Mouse (Mus musculus): ENCODE measurements at regions not wholly inside any gene's neighbourhood (a gene's known extent, or its start where the extent isn't known, plus 50 kb on each side); places are given as distances from the start of the nearest gene placed in this dataset.

DNA sequence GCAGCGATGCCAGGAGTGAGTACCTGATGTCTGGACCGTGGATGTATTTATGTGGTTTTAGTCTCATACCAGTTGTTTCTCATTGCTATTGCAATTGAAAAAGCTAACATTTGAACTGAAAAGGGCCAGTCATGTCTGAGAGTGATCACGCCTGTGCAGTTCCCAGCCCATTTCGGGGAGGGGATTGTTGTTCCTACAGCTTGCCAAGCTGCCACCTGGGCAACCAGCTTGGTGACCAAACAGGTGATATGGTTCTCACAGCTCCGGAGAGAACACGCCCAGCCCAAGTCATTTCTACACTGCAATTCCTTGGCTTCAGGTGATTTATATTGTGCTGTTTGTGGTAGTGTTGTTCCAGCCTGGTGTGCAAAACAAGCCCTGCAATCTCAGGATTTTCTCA, 194.2 kb upstream of the Cited2 start:
- TF ChIP-seq EP300 (IDR thresholded peaks at IDR 0.05; ENCODE audit: insufficient read depth, low read depth, low read length) (no peak), POLR2A (IDR thresholded peaks at IDR 0.05; ENCODE audit: insufficient read depth, low read depth, low read length) (no peak), CTCF (IDR thresholded peaks at IDR 0.05) (no peak)
- Histone ChIP-seq H3K36me3 (ENCODE audit: control insufficient read depth, insufficient read depth, low read length) (no peaks in the 10 kb centered on the region), H3K4me3 (no peak overlapping the region), H3K4me1 (ENCODE audit: control insufficient read depth, insufficient read depth, low read length) (no peaks in the 10 kb centered on the region; the same call in none of the 2 replicates), H3K27ac (no peak overlapping the region), H3K9ac (ENCODE audit: low read depth, low read length) (no peak overlapping the region), H3K79me2 (replicated peaks; ENCODE audit: control insufficient read depth, insufficient read depth, low read length) (no peaks in the 10 kb centered on the region), H3K27me3 (ENCODE audit: control insufficient read depth, insufficient read depth, low read length) (no peaks in the 10 kb centered on the region)
- intact Hi-C loops (cut with DNase I), result no loop called here
- DNase-seq, result no peak
- WGBS, result 90% methylated on average over 6 of the region's 6 CpGs

GRCm38 (mm10) chr10:17529851-17530509, 193.0 kb upstream of the Cited2 start:
- Histone ChIP-seq H3K36me3 (ENCODE audit: control insufficient read depth, insufficient read depth, low read length) (no peaks in the 10 kb centered on the region), H3K79me2 (replicated peaks; ENCODE audit: control insufficient read depth, insufficient read depth, low read length) (no peaks in the 10 kb centered on the region), H3K4me1 (ENCODE audit: control insufficient read depth, insufficient read depth, low read length) (no peaks in the 10 kb centered on the region; the same call in none of the 2 replicates), H3K27ac (no peak overlapping the region), H3K27me3 (ENCODE audit: control insufficient read depth, insufficient read depth, low read length) (no peaks in the 10 kb centered on the region), H3K9ac (ENCODE audit: low read depth, low read length) (no peak overlapping the region), H3K4me3 (no peak overlapping the region)
- no peak for TF ChIP-seq CTCF (IDR thresholded peaks at IDR 0.05)
- TF ChIP-seq EP300 (IDR thresholded peaks at IDR 0.05; ENCODE audit: insufficient read depth, low read depth, low read length), result no peak
- no peak for TF ChIP-seq POLR2A (IDR thresholded peaks at IDR 0.05; ENCODE audit: insufficient read depth, low read depth, low read length)
- no peak for DNase-seq
- WGBS, result 93% methylated on average over 4 of the region's 4 CpGs
- intact Hi-C loops (cut with DNase I), result no loop called here

DNA sequence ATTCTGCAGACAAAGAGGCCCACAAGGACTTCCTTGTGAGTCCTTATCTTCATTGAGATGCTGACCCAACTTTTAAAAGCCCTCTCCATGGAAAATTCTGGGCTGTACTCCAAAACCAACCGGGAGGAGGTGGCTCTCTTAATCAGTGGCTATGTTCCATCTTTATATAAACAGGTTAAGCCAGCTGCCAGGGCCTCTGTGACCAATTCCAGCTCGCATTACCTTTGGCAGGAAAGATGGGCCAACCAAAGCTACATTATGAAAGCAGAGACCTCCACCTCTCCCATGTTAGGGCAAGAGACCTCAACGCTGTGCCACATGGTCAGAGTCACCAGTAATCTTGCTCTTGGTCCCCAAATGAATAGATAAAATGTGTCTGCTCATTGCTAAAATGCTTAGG, 192.0 kb upstream of the Cited2 start:
- 27% methylated on average over 3 of the region's 3 CpGs for WGBS
- TF ChIP-seq POLR2A (IDR thresholded peaks at IDR 0.05; ENCODE audit: insufficient read depth, low read depth, low read length) (no peak), EP300 (IDR thresholded peaks at IDR 0.05; ENCODE audit: insufficient read depth, low read depth, low read length) (no peak), CTCF (IDR thresholded peaks at IDR 0.05) (no peak)
- intact Hi-C loops (cut with DNase I), result no loop called here

DNA sequence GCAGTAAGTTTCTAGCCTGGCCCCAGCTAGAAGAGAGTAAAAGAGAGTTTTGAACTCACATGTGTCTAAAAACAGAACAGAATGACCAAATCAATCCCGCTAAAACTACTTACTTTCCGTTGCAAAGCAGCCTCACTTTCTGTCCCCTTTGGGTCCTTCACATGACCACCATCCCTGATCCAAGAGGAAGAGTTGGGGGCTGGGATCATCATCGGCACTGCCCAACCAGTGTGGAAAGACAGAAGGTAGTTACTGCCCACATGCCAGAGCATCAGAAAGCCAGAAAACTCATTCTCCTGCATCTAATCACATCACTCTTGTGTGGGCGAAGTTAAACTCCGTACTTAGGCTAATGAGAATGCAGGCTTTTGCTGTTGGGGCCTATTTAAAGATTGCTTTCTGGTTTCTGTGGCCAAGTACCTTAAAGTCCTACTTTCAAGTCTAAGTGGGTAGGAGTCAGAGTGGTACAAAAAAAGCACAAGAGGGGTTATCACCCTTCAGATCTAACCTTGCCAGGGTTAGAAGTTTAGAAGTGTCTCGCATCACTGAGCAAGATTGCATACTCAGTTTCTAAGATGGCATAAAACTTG, 184.0 kb upstream of the Cited2 start:
- 95% methylated on average over 6 of the region's 6 CpGs for WGBS
- intact Hi-C loops (cut with DNase I), result no loop called here

More for the DNA sequence above, 192.0 kb upstream of the Cited2 start:
- H3K27me3 ChIP-seq (ENCODE audit: control insufficient read depth, insufficient read depth, low read length), result no peaks in the 10 kb centered on the region
- no peak overlapping the region for H3K9ac ChIP-seq (ENCODE audit: low read depth, low read length)
- H3K79me2 ChIP-seq (replicated peaks; ENCODE audit: control insufficient read depth, insufficient read depth, low read length), result no peaks in the 10 kb centered on the region
- H3K36me3 ChIP-seq (ENCODE audit: control insufficient read depth, insufficient read depth, low read length), result no peaks in the 10 kb centered on the region
- no peaks in the 10 kb centered on the region; the same call in none of the 2 replicates for H3K4me1 ChIP-seq (ENCODE audit: control insufficient read depth, insufficient read depth, low read length)
- peak in 1 of 2 experiments; percentile 35 for DNase-seq
- H3K27ac ChIP-seq, result no peak overlapping the region
- H3K4me3 ChIP-seq, result no peak overlapping the region

DNA sequence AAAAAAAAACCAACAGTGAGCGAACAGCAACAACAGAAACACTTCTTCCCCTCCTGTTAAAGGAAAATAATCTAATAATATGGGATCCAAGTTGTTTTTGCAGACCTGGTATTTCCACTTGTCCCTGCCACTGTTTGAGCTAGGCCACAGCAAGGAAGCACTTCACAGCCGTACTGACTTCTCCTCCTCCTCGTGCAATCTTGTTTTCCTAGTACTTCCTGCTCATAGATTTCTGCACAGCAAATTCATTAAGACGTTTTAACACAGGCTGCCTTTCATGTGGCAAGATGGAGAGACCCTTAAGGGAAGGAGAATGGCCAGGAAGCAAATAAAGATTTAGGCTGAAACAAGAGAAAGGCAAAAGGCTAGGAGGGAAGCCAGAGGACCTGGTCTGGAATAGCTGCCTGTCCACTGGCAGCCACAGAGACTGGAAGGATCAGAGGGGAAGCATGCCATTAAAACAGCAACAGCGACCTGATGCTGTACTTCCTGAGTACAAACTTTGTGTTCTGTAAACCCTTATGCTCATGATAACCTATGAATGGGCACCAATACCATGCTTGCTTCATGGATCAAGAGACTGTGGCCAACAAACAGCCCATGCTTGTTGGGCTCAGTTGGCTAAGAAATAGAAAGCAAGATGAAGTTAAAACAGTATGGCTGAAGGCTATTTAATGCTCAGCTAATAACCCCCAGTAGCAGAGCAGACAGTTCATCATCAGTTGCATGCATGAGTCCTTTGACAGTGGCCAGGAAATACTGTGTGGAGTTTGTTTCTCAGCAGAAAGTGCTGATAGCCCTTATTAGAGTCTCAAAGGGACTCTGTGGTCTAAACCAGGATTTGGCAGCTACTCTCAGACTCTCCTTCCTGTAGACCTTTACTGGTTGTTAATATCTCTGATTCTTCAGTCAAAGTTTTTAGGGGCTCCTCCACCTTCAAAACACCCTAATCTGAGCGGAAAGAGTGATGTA, 182.3 kb upstream of the Cited2 start:
- Histone ChIP-seq H3K4me3 (no peak overlapping the region), H3K79me2 (replicated peaks; ENCODE audit: control insufficient read depth, insufficient read depth, low read length) (no peaks in the 10 kb centered on the region), H3K27ac (no peak overlapping the region), H3K9ac (ENCODE audit: low read depth, low read length) (no peak overlapping the region), H3K27me3 (ENCODE audit: control insufficient read depth, insufficient read depth, low read length) (no peaks in the 10 kb centered on the region), H3K36me3 (ENCODE audit: control insufficient read depth, insufficient read depth, low read length) (no peaks in the 10 kb centered on the region), H3K4me1 (ENCODE audit: control insufficient read depth, insufficient read depth, low read length) (peaks cover 2% of the 10 kb centered on the region)
- no peak for DNase-seq
- intact Hi-C loops (cut with DNase I), result loop anchor here (10.0 kb wide), 1 partner anchor 184 kb away; the partner anchor contains the start of gene Cited2
- WGBS, result 52% methylated on average over 6 of the region's 6 CpGs
- TF ChIP-seq CTCF (IDR thresholded peaks at IDR 0.05), result no peak

More for the DNA sequence above, 184.0 kb upstream of the Cited2 start:
- peaks cover 2% of the 10 kb centered on the region for H3K4me1 ChIP-seq (ENCODE audit: control insufficient read depth, insufficient read depth, low read length)
- no peak overlapping the region for H3K27ac ChIP-seq
- no peak for DNase-seq
- H3K36me3 ChIP-seq (ENCODE audit: control insufficient read depth, insufficient read depth, low read length), result no peaks in the 10 kb centered on the region
- H3K79me2 ChIP-seq (replicated peaks; ENCODE audit: control insufficient read depth, insufficient read depth, low read length), result no peaks in the 10 kb centered on the region
- TF ChIP-seq CTCF (IDR thresholded peaks at IDR 0.05) (no peak), POLR2A (IDR thresholded peaks at IDR 0.05; ENCODE audit: insufficient read depth, low read depth, low read length) (no peak), EP300 (IDR thresholded peaks at IDR 0.05; ENCODE audit: insufficient read depth, low read depth, low read length) (no peak)
- H3K9ac ChIP-seq (ENCODE audit: low read depth, low read length), result no peak overlapping the region
- no peaks in the 10 kb centered on the region for H3K27me3 ChIP-seq (ENCODE audit: control insufficient read depth, insufficient read depth, low read length)
- H3K4me3 ChIP-seq, result no peak overlapping the region

Measured in heart, adult 2 months (tissue).